Mouse (Mus musculus): ENCODE measurements around the gene Srgap3. TPM values are rescaled to one million over a fixed set of nuclear protein-coding genes. Genes with fewer than 3 reads are reported as not detected.

The Srgap3 gene
- 68.5 and 77.3 TPM in 2 replicates for polyA plus RNA-seq (2012; ENCODE audit: insufficient read depth, insufficient read length, low replicate concordance, missing spikeins)

DNA sequence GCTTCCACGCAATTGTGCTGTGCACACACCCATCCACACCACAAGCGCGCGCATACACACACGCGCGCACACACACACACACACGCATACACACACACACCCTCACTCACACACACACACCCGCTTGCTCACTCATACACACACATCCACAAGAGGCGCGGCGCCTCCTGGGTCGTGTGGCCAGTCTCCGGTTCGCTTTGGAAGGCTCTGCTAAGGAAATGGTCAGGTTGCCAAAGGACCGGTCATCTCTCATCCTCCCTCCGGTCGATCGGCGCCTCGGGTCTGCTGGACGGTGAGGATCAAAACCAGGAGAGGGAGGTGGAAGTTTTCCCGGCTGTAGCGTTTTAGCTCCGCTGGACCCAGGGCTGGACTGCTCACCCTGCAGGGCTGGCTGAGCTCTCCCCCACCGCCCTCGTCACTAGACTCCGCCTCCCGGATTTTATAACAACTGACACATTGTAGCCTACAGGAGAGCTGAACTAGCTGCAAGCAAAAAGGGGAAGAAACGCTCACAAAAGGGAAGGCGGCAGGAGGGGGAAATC lies at the start of gene Srgap3:
Gene Srgap3, minus strand, starts transcription at position 372 of the 542 bp plus-strand sequence.
- under 1% methylated on average over 31 of the region's 31 CpGs for WGBS
- TF ChIP-seq POLR2A (IDR thresholded peaks at IDR 0.05; ENCODE audit: insufficient read depth, low read depth, low read length) (0 out of 2 replicates have a peak, but pooled peaks have one; percentile 57), CTCF (IDR thresholded peaks at IDR 0.05; ENCODE audit: insufficient read depth, low read depth, low read length) (no peak; the same call in 1 of the 2 replicates)
- peaks cover 12% of the 10 kb centered on the region for H3K4me1 ChIP-seq (ENCODE audit: control insufficient read depth, insufficient read depth, low read length)
- H3K4me3 ChIP-seq (ENCODE audit: insufficient read depth, low read depth, low read length), result peak within 1 kb of the TSS; percentile 88
- H3K27ac ChIP-seq (ENCODE audit: insufficient read depth, low read depth, low read length), result peak within 1 kb of the TSS; percentile 93

DNA sequence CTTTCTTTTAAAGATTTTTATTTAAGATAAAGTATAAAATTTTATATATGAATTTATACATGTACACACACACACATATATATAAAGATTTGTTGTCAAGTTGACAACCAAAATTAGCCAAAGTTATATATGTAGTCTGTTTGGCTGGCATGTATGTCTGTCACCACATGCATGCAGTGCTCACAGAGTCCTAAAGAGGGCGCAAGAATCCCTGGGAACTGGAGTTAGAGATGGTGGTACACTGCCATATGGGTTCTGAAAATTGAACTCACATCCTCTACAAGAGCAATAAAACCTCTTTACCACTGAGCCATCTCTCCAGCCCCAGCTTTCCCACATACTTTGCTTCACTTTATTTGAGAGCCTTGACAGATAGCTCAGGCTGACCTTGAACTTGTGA lies 48.6 kb upstream of the Srgap3 start:
- H3K4me3 ChIP-seq (ENCODE audit: insufficient read depth, low read depth, low read length), result no peak overlapping the region
- TF ChIP-seq CTCF (IDR thresholded peaks at IDR 0.05; ENCODE audit: insufficient read depth, low read depth, low read length) (no peak), POLR2A (IDR thresholded peaks at IDR 0.05; ENCODE audit: insufficient read depth, low read depth, low read length) (no peak)
- no peak overlapping the region for H3K27ac ChIP-seq (ENCODE audit: insufficient read depth, low read depth, low read length)
- peaks cover 4% of the 10 kb centered on the region; the same call in 1 of the 2 replicates for H3K4me1 ChIP-seq (ENCODE audit: control insufficient read depth, insufficient read depth, low read length)
- 60% methylated on average over 1 of the region's 1 CpGs for WGBS

DNA sequence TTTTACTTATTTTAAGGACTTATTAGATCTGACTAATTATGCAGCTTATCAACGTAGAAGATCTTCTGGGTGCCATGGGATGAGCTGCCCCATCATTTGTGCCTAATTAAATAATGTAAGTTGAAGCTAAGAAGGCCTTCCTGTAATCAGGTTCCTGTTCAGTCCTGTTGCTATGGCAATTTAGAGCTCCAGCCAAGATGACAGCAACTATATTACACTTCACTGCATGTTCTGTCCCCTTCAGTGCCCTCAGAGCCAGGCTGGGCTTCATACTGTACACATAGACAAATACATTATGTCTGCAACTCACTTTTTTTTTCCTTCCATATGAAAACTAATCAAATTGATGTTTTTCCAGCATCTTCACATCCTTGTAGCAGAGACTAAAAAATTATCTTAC lies 43.1 kb upstream of the Srgap3 start:
- Histone ChIP-seq H3K27ac (ENCODE audit: insufficient read depth, low read depth, low read length) (no peak overlapping the region), H3K4me3 (ENCODE audit: insufficient read depth, low read depth, low read length) (no peak overlapping the region), H3K4me1 (ENCODE audit: control insufficient read depth, insufficient read depth, low read length) (no peaks in the 10 kb centered on the region)
- 38% methylated on average over 1 of the region's 1 CpGs for WGBS
- TF ChIP-seq POLR2A (IDR thresholded peaks at IDR 0.05; ENCODE audit: insufficient read depth, low read depth, low read length), result no peak
- TF ChIP-seq CTCF (IDR thresholded peaks at IDR 0.05; ENCODE audit: insufficient read depth, low read depth, low read length), result no peak

DNA sequence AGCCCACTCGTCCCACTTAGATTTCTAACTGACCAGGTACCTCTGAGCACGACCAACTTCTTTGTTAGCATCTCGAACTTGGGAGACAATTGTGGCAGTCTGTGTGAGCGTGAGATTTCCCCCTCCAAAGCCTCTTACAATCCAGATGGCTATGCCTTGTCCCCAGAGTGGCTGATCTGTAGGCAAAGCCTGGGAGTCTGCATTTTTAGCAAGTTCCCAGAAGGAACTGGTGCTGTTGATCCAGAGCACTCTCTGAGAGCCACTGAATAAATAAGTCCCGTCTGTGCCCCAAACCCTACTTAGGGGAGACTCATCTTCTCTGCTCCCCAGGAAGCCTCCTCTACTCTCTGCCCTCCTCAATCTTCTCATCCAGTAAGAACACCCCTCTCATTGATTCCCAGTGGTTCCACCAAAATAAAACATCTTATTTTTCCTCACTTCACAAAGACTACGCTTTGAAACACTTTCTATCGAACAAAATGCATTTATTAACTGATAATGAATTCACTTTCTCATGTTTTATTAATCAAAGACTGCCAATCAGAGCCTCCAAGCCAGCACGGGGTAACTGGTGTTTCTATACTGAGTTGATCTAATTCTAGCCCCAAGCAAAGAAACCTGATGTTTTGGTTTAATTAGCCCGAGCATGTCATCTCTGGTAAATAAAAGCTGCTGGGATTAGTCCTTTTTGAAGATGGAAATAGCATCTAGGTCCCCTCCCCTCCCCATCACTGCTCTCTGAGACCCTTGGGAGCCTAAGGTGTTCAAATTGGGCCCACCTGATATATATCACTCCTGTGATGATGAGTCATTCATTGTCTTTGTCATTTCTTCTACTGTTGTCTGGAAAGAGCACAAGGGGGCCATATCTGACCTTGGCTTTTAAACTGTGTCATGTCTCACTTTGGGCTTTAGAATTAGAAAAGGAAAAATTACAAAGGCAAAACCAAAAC lies 38.6 kb upstream of the Srgap3 start:
- WGBS, result 32% methylated on average over 9 of the region's 9 CpGs
- Histone ChIP-seq H3K27ac (ENCODE audit: insufficient read depth, low read depth, low read length) (no peak overlapping the region), H3K4me3 (ENCODE audit: insufficient read depth, low read depth, low read length) (no peak overlapping the region), H3K4me1 (ENCODE audit: control insufficient read depth, insufficient read depth, low read length) (no peaks in the 10 kb centered on the region)
- TF ChIP-seq POLR2A (IDR thresholded peaks at IDR 0.05; ENCODE audit: insufficient read depth, low read depth, low read length) (no peak), CTCF (IDR thresholded peaks at IDR 0.05; ENCODE audit: insufficient read depth, low read depth, low read length) (no peak)

DNA sequence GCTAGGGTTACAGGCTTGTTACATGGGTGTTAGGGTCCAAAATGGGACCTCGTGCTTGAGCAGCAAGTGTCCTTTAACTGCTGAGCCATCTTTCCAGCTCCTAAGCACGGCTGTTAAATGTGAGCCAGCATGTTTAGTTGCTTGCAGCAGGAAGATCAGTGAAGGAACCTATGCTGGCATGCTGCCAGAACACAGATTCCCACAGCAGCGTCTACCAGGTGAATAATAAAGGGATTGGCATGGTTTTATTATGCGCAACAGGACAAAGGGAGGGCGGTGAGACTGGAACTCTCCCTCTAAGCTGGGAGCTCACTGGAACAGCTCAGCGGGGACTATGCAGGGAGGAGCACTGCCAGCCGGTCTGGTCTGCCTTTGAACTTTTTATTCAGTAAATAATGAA lies 35.2 kb upstream of the Srgap3 start:
- H3K4me3 ChIP-seq (ENCODE audit: insufficient read depth, low read depth, low read length), result no peak overlapping the region
- 48% methylated on average over 7 of the region's 7 CpGs for WGBS
- no peak for TF ChIP-seq CTCF (IDR thresholded peaks at IDR 0.05; ENCODE audit: insufficient read depth, low read depth, low read length)
- no peak for TF ChIP-seq POLR2A (IDR thresholded peaks at IDR 0.05; ENCODE audit: insufficient read depth, low read depth, low read length)
- no peaks in the 10 kb centered on the region for H3K4me1 ChIP-seq (ENCODE audit: control insufficient read depth, insufficient read depth, low read length)
- no peak overlapping the region for H3K27ac ChIP-seq (ENCODE audit: insufficient read depth, low read depth, low read length)

DNA sequence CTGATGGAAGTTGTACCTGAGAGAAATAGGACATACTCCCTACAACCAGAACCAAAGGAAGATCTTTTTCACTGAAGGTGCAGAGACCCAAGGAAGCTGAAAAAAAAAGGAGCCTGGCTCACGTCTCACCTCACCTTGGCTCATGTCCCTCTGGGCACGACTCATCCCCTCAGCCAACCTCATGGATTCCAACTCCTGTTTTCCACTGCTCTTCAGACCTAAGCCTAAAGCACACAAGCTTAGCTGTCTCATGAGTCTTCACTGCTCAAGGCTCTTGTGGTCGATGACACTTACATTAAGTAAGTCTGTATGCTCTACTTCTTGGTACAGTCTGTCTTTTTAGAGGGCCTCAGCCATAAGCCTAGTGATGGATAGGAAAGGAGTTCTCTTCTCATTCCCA lies 31.9 kb upstream of the Srgap3 start:
- H3K27ac ChIP-seq (ENCODE audit: insufficient read depth, low read depth, low read length), result no peak overlapping the region
- TF ChIP-seq CTCF (IDR thresholded peaks at IDR 0.05; ENCODE audit: insufficient read depth, low read depth, low read length) (no peak), POLR2A (IDR thresholded peaks at IDR 0.05; ENCODE audit: insufficient read depth, low read depth, low read length) (no peak)
- 89% methylated on average over 3 of the region's 3 CpGs for WGBS
- H3K4me3 ChIP-seq (ENCODE audit: insufficient read depth, low read depth, low read length), result no peak overlapping the region
- H3K4me1 ChIP-seq (ENCODE audit: control insufficient read depth, insufficient read depth, low read length), result peaks cover 6% of the 10 kb centered on the region

DNA sequence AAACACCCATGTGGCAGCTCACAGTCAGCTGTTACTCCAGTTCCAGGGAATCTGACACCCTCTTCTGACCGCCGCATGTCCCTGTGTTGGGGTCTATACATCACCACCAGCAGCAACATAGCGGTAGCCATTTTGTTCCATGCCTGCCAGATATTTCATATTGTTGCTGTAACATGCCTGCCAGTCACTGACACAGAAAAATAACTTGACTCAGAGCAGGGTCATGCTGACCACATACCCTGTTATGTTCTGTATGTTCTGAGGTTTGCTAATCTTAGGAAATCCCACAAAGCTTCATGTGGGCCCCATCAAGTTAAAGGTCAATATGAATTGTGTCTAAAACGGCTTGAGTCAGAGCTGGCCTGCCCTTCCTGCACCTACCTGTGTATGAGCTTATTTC lies 30.2 kb upstream of the Srgap3 start:
- Histone ChIP-seq H3K4me3 (ENCODE audit: insufficient read depth, low read depth, low read length) (no peak overlapping the region), H3K4me1 (ENCODE audit: control insufficient read depth, insufficient read depth, low read length) (peaks cover 16% of the 10 kb centered on the region), H3K27ac (ENCODE audit: insufficient read depth, low read depth, low read length) (no peak overlapping the region)
- no peak for TF ChIP-seq CTCF (IDR thresholded peaks at IDR 0.05; ENCODE audit: insufficient read depth, low read depth, low read length)
- no peak for TF ChIP-seq POLR2A (IDR thresholded peaks at IDR 0.05; ENCODE audit: insufficient read depth, low read depth, low read length)
- WGBS, result 92% methylated on average over 4 of the region's 4 CpGs

DNA sequence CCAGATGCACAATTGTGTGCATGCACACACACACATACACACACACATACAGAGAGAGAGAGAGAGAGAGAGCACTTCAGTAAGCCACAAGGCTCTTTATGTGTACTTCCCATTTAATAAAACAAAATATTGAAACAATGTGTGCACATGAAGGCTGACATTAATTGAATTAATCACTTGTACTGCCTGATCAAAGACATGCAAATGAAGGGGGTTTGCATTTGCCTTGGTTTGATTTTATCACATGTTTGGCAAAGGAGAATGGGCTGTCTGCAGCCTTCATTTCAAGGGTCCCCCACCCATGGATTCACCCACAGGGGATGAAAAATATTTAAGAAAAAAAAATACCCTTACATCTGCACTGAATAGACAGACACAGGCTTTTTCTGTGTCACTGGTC lies 29.5 kb upstream of the Srgap3 start:
- H3K4me3 ChIP-seq (ENCODE audit: insufficient read depth, low read depth, low read length), result no peak overlapping the region
- no peak overlapping the region for H3K27ac ChIP-seq (ENCODE audit: insufficient read depth, low read depth, low read length)
- no peak for TF ChIP-seq CTCF (IDR thresholded peaks at IDR 0.05; ENCODE audit: insufficient read depth, low read depth, low read length)
- TF ChIP-seq POLR2A (IDR thresholded peaks at IDR 0.05; ENCODE audit: insufficient read depth, low read depth, low read length), result no peak
- peaks cover 16% of the 10 kb centered on the region for H3K4me1 ChIP-seq (ENCODE audit: control insufficient read depth, insufficient read depth, low read length)

DNA sequence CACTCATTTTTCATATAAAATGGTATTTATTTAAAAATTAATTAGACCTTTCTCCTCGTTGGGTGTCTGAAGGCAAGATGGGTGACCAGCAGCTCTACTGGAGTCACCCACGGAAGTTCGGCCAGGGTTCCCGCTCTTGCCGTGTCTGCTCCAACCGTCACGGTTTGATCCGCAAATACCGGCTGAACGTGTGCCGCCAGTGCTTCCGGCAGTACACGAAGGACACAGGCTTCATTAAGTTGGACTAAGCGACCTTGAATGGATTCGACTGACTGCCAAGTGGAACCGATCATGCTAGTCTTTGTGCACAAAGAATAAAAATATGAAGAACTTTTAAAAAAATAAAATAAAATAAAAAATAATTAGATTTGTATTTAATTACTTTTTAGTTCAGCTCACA lies 29.1 kb upstream of the Srgap3 start:
- Histone ChIP-seq H3K4me1 (ENCODE audit: control insufficient read depth, insufficient read depth, low read length) (peaks cover 16% of the 10 kb centered on the region), H3K4me3 (ENCODE audit: insufficient read depth, low read depth, low read length) (no peak overlapping the region), H3K27ac (ENCODE audit: insufficient read depth, low read depth, low read length) (no peak overlapping the region)
- WGBS, result 73% methylated on average over 16 of the region's 16 CpGs
- TF ChIP-seq POLR2A (IDR thresholded peaks at IDR 0.05; ENCODE audit: insufficient read depth, low read depth, low read length) (no peak), CTCF (IDR thresholded peaks at IDR 0.05; ENCODE audit: insufficient read depth, low read depth, low read length) (no peak)
